Mouse (Mus musculus): ENCODE results near the gene Smagp. TPM values are rescaled to one million over a fixed set of nuclear protein-coding genes. Genes with fewer than 3 reads are reported as not detected.

Gene Smagp
- polyA plus RNA-seq, 1 experiment from 2014 or later = 16.2 TPM

DNA sequence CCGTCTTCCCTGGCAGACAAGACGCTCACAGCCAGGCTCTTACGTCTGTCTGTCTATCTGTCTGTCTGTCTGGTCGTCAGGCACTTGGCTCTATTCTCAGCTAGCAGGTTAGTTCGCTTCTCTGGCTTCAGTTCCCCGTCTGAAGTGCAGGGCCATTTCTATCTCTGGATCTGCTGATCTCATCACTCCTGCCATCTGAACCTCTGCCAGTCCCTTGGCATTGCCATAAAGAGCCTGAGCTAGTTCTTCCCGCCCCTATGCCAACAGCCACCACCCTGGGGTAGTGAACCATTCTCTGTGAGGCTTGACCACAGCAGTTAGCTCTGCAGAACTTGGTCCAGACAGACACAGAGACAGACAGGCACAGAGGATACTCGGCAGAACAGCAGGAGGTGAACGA is 23.6 kb upstream of the Smagp start:
- no peaks in the 10 kb centered on the region for H3K27me3 ChIP-seq (ENCODE audit: insufficient read depth, poor library complexity, severe bottlenecking)
- WGBS = 74% methylated on average over 9 of the region's 9 CpGs
- no peak for DNase-seq (ENCODE audit: low spot score)
- peaks cover 21% of the 10 kb centered on the region; the same call in 1 of the 2 replicates for H3K4me1 ChIP-seq
- no peak overlapping the region; the same call in 1 of the 2 replicates for H3K27ac ChIP-seq
- H3K9me3 ChIP-seq = no peaks in the 10 kb centered on the region
- no peaks in the 10 kb centered on the region for H3K36me3 ChIP-seq
- H3K4me3 ChIP-seq = no peak overlapping the region

DNA sequence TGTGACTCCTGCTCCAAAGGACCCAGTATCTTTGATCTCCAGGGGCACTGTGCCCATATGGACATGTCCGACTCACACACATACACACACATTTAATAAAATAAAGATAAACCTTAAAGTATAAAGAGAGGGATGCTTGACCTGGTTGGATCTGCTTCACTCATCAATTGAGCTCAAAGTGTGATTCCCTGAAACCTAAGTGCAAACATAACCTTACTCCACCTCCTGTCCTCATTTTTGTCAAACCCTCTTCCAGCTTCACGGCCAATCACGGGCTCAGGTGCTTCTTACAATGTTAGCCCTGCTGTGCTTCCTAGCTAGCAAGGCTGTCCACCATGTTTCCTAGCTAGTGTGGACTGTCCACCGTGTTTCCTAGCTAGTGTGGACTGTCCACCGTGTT is 18.5 kb upstream of the Smagp start:
- no peak for DNase-seq (ENCODE audit: low spot score)
- Histone ChIP-seq H3K27ac (no peak overlapping the region), H3K4me1 (peaks cover 27% of the 10 kb centered on the region), H3K27me3 (ENCODE audit: insufficient read depth, poor library complexity, severe bottlenecking) (no peaks in the 10 kb centered on the region), H3K36me3 (no peaks in the 10 kb centered on the region), H3K9me3 (no peaks in the 10 kb centered on the region), H3K4me3 (no peak overlapping the region)
- 81% methylated on average over 5 of the region's 5 CpGs for WGBS

DNA sequence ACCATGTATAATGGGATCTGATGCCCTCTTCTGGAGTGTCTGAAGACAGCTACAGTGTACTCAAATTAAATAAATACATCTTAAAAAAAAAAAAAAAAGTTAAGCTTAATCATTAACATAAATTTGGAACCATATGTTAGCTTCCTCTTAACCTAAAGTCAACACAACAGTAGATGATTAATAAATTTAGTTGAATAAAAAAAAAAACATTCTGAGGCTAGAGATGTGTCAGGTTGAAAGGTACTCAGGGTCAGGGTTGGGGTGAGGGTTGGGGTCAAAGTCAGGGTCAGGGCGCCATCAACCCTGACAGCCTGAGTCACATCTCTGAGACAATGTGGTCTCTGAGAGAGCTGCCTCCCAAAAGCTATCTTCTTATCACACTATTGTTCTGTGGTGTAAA is 17.5 kb upstream of the Smagp start:
- Histone ChIP-seq H3K4me1 (peaks cover 36% of the 10 kb centered on the region), H3K36me3 (no peaks in the 10 kb centered on the region), H3K9me3 (no peaks in the 10 kb centered on the region), H3K4me3 (no peak overlapping the region), H3K27ac (no peak overlapping the region), H3K27me3 (ENCODE audit: insufficient read depth, poor library complexity, severe bottlenecking) (no peaks in the 10 kb centered on the region)
- WGBS = 80% methylated on average over 1 of the region's 1 CpGs
- DNase-seq (ENCODE audit: low spot score) = no peak

DNA sequence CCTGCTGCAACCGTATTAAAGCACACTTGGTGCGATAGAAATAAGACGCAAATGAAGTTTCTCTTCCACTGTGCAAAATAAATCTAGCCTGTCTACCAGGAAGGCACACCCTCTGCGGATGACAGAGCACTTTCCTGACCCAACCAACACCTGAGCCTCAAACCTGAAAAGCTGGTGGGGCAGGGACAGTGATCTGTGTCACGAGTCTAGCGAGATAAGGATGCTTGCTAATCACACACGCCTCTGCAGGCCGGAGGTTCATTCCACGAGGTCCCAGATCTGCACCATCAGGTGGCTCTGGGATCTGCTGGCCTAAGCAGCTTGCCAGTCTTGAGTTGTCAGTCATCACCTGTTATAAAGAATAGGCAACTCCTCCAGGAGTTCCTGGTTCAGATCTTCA is 14.9 kb upstream of the Smagp start:
- H3K4me3 ChIP-seq = no peak overlapping the region
- WGBS = 59% methylated on average over 9 of the region's 9 CpGs
- H3K4me1 ChIP-seq = peaks cover 33% of the 10 kb centered on the region
- H3K27ac ChIP-seq = no peak overlapping the region
- no peak for DNase-seq (ENCODE audit: low spot score)
- no peaks in the 10 kb centered on the region for H3K27me3 ChIP-seq (ENCODE audit: insufficient read depth, poor library complexity, severe bottlenecking)
- H3K36me3 ChIP-seq = no peaks in the 10 kb centered on the region
- H3K9me3 ChIP-seq = no peaks in the 10 kb centered on the region

DNA sequence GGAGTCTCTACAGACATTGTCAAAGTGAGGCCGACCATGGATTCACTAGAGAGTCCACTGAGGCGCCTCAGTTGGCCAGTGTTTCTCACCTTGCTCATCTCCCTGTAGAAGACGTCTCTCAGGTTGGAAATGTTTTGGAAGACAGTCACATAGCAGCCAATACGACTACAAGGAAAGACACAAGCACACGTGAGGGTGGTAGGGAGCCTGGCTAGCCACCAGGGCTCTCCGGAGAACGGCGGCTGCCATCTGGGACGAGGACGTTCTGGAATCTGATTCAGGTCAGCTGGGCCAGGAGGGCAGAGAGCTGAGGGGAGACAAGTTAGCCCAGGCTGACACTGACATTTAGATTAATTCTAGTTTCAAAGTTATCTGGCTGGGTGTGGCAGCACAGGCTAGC is 13.4 kb upstream of the Smagp start:
- DNase-seq (ENCODE audit: low spot score) = no peak
- Histone ChIP-seq H3K4me1 (peaks cover 29% of the 10 kb centered on the region), H3K4me3 (no peak overlapping the region), H3K27me3 (ENCODE audit: insufficient read depth, poor library complexity, severe bottlenecking) (no peaks in the 10 kb centered on the region), H3K9me3 (no peaks in the 10 kb centered on the region), H3K36me3 (no peaks in the 10 kb centered on the region), H3K27ac (no peak overlapping the region)
- WGBS = 76% methylated on average over 10 of the region's 10 CpGs

DNA sequence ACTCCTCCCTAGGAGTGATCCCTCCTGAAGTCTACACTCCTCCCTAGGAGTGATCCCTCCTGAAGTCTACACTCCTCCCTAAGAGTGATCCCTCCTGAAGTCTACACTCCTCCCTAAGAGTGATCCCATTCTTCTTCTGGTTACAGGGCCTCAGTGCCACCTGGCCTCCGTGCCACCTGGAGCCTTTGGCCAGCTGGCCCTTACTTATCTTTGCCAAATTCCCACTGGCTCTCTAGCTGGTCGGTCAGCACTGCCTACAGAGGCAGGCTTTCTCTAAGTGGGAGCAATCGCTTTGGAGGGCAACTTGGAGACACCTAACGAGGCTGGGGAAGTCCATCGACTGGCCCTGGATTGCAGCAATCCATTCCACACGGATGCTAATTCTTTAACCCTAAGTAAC is 9.4 kb upstream of the Smagp start:
- H3K9me3 ChIP-seq = no peaks in the 10 kb centered on the region
- 72% methylated on average over 6 of the region's 6 CpGs for WGBS
- H3K27ac ChIP-seq = no peak overlapping the region
- no peaks in the 10 kb centered on the region for H3K36me3 ChIP-seq
- H3K27me3 ChIP-seq (ENCODE audit: insufficient read depth, poor library complexity, severe bottlenecking) = no peaks in the 10 kb centered on the region
- DNase-seq (ENCODE audit: low spot score) = no peak
- peaks cover 30% of the 10 kb centered on the region for H3K4me1 ChIP-seq
- H3K4me3 ChIP-seq = no peak overlapping the region

DNA sequence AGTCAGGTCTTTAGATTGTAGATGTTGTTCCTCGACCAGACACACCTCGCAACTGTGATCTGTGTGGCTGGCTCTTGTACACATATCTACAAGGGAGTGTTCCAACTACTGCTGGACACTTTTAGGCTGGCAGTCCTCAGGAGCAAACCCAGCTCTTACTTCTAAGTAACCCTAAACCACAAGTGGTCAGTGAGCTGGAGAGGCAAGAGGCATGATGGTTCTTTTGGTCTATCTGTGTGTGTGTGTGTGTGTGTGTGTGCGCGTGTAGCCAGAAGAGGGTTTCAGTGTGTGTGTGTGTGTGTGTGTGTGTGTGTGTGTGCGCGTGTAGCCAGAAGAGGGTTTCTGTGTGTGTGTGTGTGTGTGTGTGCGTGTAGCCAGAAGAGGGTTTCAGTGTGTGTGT is 5.7 kb upstream of the Smagp start:
- Histone ChIP-seq H3K36me3 (no peaks in the 10 kb centered on the region), H3K9me3 (no peaks in the 10 kb centered on the region), H3K27me3 (ENCODE audit: insufficient read depth, poor library complexity, severe bottlenecking) (peaks cover 16% of the 10 kb centered on the region), H3K4me1 (peaks cover 34% of the 10 kb centered on the region), H3K27ac (no peak overlapping the region), H3K4me3 (no peak overlapping the region)
- WGBS = 90% methylated on average over 7 of the region's 7 CpGs
- DNase-seq (ENCODE audit: low spot score) = no peak

DNA sequence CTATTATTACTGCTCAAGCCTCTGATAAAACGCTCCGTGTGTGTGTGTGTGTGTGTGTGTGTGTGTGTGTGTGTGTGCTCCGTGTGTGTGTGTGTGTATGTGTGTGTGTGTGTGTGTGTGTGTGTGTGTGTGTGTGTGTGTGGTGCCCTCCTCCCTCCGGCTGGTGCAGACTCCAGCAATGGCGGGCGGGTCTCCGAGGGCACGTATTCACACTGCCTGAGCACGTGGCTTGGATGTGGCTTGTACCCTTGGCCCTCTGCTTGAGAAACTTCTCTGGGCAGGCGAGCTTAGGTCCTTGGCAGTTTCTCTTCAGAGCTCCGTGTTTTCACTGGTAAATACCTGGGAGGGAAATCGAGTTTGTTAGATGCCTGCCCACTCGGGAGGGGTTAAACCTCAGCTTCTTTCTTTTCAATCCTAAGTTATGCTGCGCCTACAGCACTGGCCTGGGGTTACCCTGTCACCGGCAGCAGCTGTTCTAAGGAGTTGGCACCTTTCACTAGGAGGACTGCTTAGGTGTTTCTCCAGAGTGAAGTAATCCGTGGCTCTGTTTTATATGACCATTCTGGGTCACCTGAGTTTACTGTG is 4.6 kb upstream of the Smagp start:
- no peaks in the 10 kb centered on the region for H3K36me3 ChIP-seq
- WGBS = 74% methylated on average over 15 of the region's 16 CpGs
- H3K27me3 ChIP-seq (ENCODE audit: insufficient read depth, poor library complexity, severe bottlenecking) = peaks cover 27% of the 10 kb centered on the region
- H3K27ac ChIP-seq = no peak overlapping the region
- DNase-seq (ENCODE audit: low spot score) = no peak
- H3K9me3 ChIP-seq = no peaks in the 10 kb centered on the region
- H3K4me3 ChIP-seq = no peak overlapping the region
- H3K4me1 ChIP-seq = peaks cover 41% of the 10 kb centered on the region

DNA sequence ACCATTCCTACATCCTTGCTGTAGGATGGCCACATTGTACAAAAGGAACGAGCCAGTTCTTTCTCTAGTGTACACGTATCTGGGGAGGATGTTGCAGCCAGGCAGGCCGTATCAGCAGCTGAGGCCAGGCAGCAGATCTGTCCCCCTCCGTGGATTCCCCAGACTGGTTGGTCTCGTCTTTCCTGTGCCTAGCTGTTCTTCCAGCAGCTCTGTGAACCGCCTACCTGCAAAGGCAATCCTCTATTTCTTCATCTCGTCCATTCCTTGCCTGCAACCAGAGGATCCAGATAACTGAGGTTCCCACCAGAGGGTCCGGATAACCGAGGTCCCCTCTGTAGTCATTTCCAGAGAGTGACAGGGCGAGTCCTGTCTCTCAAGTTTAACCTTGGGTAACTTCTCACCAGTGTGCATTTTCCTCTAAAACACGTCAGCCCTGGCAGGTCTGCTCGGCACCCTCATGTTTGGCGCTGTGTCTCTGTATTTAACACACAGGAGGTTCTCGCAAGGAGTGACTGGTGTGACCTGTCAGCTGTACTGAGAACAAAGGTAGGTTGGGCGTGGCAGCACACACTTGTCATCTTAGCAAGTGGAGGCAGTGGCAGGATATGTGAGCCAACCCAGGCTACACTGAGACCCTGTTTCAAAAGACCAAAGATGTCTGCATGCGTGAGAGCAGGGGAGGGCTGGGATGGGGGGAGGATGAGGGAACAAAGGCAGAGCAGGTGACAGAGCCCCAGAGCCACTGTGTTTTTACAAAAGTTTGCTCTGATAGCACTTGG is 3.4 kb upstream of the Smagp start:
- H3K9me3 ChIP-seq = no peaks in the 10 kb centered on the region
- H3K27ac ChIP-seq = peak overlapping the region; percentile 37; the same call in 1 of the 2 replicates
- WGBS = 67% methylated on average over 16 of the region's 16 CpGs
- no peak for DNase-seq (ENCODE audit: low spot score)
- H3K4me3 ChIP-seq = no peak overlapping the region
- H3K27me3 ChIP-seq (ENCODE audit: insufficient read depth, poor library complexity, severe bottlenecking) = peaks cover 39% of the 10 kb centered on the region
- H3K36me3 ChIP-seq = no peaks in the 10 kb centered on the region
- H3K4me1 ChIP-seq = peaks cover 49% of the 10 kb centered on the region

DNA sequence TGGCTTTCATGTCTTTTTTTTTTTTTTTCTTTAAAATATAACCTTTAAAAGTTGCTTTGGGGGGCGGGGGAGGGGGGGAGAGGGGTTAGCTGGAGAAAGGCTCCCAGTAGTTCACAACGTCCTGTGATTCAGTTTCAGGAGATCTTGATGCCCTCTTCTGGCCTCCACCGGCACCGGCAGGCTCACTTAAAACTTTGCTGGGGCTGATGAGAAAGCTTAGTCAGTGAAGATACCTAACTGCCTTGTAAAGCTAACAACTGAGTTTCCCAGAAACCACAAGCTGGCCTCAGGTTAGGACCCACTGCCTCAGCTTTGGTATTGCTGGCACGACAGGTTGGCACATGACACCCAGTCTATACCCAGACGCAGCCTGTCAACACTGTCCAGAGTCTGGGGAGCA is 921 bp upstream of the Smagp start:
- H3K27ac ChIP-seq = no peak overlapping the region
- peak overlapping the region; percentile 73; the same call in 1 of the 2 replicates for H3K4me3 ChIP-seq
- H3K4me1 ChIP-seq = peaks cover 47% of the 10 kb centered on the region
- H3K36me3 ChIP-seq = no peaks in the 10 kb centered on the region
- no peaks in the 10 kb centered on the region for H3K9me3 ChIP-seq
- DNase-seq (ENCODE audit: low spot score) = no peak
- H3K27me3 ChIP-seq (ENCODE audit: insufficient read depth, poor library complexity, severe bottlenecking) = peaks cover 55% of the 10 kb centered on the region
- WGBS = 17% methylated on average over 6 of the region's 6 CpGs

DNA sequence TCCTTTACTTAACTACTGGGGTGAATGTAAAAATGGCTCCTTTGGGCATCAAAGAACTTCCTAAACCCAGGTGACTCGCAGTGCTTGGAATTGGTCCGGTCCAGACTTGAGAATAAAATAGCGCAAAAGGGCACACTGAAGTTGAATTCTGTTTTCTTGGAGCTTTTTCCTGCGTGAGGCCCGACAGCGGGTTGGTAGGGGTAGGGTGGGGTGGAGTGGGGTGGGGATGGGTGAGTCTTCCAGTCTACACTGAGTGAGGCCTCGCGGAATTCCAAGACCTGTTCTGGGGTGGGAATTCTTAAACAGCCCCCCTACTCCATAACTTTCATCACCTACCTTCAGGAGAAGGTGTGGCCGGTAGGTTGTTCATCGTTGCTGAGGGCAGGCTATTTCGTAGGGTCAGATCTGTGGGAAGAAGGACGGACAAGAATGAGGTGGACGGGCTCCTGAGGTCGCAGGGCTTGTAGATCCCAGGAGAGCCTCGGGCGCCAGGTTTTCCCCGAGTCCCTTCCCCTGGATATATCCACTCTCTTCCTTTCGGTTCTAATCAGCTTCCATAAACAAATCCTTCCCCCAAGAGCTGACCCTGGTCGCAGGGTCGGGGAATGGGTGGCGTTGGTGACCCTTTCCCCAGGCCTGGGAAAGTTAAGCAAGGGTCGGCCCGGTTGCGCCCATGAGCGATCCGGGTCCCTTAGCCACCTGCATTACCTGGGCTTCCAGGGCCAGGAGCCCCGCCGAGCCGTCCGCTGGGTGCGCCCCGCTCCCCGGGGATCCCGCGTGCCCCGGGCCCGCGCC is 692 bp downstream of the Smagp start:
- H3K27me3 ChIP-seq (ENCODE audit: insufficient read depth, poor library complexity, severe bottlenecking) = peaks cover 55% of the 10 kb centered on the region
- peak overlapping the region; percentile 82 for H3K27ac ChIP-seq
- H3K4me1 ChIP-seq = peaks cover 46% of the 10 kb centered on the region
- no peaks in the 10 kb centered on the region for H3K36me3 ChIP-seq
- no peak for DNase-seq (ENCODE audit: low spot score)
- peak overlapping the region; percentile 73 for H3K4me3 ChIP-seq
- 2% methylated on average over 38 of the region's 38 CpGs for WGBS
- H3K9me3 ChIP-seq = no peaks in the 10 kb centered on the region

DNA sequence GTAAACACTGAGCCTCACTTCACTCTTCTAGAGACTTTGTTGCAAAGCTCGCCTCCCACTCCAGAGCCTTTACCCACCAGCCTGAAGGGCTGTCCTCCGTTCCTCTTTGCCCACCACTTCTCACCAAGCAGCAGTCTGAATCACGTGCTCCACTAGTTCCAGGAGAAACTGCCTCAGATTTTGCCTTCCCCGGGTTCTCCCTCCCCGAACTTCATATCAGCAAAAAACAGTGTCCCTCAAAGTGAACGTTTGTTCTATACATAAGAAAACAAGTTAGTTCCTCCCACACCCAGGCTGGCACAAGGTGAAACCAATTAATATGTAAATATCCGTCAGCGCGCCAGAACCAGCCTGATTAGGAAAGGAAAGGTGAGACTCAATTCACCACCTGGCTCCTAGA is 1.5 kb downstream of the Smagp start:
- Histone ChIP-seq H3K9me3 (no peaks in the 10 kb centered on the region), H3K27ac (no peak overlapping the region), H3K27me3 (ENCODE audit: insufficient read depth, poor library complexity, severe bottlenecking) (peaks cover 55% of the 10 kb centered on the region), H3K4me1 (peaks cover 38% of the 10 kb centered on the region), H3K4me3 (peak overlapping the region; percentile 73; the same call in 1 of the 2 replicates), H3K36me3 (no peaks in the 10 kb centered on the region)
- 8% methylated on average over 9 of the region's 9 CpGs for WGBS
- DNase-seq (ENCODE audit: low spot score) = no peak

DNA sequence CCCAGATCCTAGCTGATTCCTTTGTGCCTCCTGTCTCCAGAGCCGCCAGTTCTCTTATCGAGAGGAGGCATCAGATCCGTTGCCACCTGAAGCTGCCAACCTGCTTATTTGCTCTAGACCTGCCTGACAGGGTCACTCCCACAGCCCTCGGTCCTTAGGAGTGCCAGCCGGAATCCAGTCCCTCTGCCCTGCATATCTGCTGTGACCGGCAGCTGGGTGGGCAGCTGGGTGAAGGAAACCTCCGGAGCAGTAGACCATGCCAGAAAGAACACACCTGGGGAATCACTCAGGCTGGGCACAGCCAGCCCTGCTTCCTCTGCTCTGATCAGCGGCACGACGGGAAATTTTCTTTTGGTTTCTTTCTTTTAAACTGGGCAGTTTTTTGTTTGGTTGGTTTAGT is 3.4 kb downstream of the Smagp start:
- WGBS = 82% methylated on average over 10 of the region's 10 CpGs
- Histone ChIP-seq H3K4me1 (peaks cover 33% of the 10 kb centered on the region), H3K4me3 (no peak overlapping the region), H3K27ac (no peak overlapping the region), H3K9me3 (no peaks in the 10 kb centered on the region), H3K36me3 (no peaks in the 10 kb centered on the region), H3K27me3 (ENCODE audit: insufficient read depth, poor library complexity, severe bottlenecking) (peaks cover 48% of the 10 kb centered on the region)
- no peak for DNase-seq (ENCODE audit: low spot score)

Measured in heart, embryonic 10.5 days (tissue).